Mouse (Mus musculus) neural tube, embryonic 14.5 days (tissue): ENCODE measurements around the gene Mlx. TPM values are rescaled to one million over a fixed set of nuclear protein-coding genes. Genes with fewer than 3 reads are reported as not detected.

Source experiments
- ATAC-seq: fragments of 200-750 bp; cut with Nextera tagmentation; 2 replicates; pipeline ENCODE4 v1.8.0; 2017; ENCODE audit warnings: low read depth, mild to moderate bottlenecking, moderate TSS enrichment, moderate library complexity
- H3K27ac ChIP-seq: fragments of 300-500 bp; sonication (generic); 2 replicates; pipeline ENCODE4 v1.5.1; 2014; ENCODE audit warnings: low read depth, mild to moderate bottlenecking, control low read depth, low read length, moderate library complexity, mixed read lengths
- H3K27me3 ChIP-seq: fragments of 300-500 bp; sonication (generic); 2 replicates; pipeline ENCODE4 v1.6.1; 2014; ENCODE audit warnings: low read length; ENCODE audit not compliant: control insufficient read depth, insufficient read depth
- H3K36me3 ChIP-seq: fragments of 300-500 bp; sonication (generic); 2 replicates; pipeline ENCODE4 v1.6.1; 2014; ENCODE audit warnings: low read length, mixed read lengths; ENCODE audit not compliant: control insufficient read depth, insufficient read depth
- H3K4me1 ChIP-seq: fragments of 300-500 bp; sonication (generic); 2 replicates; pipeline ENCODE4 v1.6.1; 2014; ENCODE audit warnings: low read length; ENCODE audit not compliant: control insufficient read depth, insufficient read depth
- H3K4me2 ChIP-seq: fragments of 300-500 bp; sonication (generic); 2 replicates; pipeline ENCODE4 v1.6.1; 2014; ENCODE audit warnings: mild to moderate bottlenecking, low read depth, low read length, control low read depth
- H3K4me3 ChIP-seq: fragments of 300-500 bp; sonication (generic); 2 replicates; pipeline ENCODE4 v1.5.1; 2014; ENCODE audit warnings: low read depth, low read length, control low read depth, mixed read lengths
- H3K9ac ChIP-seq: fragments of 300-500 bp; sonication (generic); replicated peaks from 2 replicates; pipeline ENCODE4 v1.6.1; 2014; ENCODE audit warnings: low read depth, mild to moderate bottlenecking, control low read depth, low read length, mixed read lengths
- H3K9me3 ChIP-seq: fragments of 300-500 bp; sonication (generic); 2 replicates; pipeline ENCODE4 v1.6.1; 2016; ENCODE audit warnings: low read length; ENCODE audit not compliant: control insufficient read depth
- WGBS: fragments of 180-500 bp; shearing (Covaris S2); extraction: QIAGEN DNeasy Blood & Tissue Kit; methylation state at CpG from one replicate; pipeline ENCODE4 v1.1.7; 2014; 5-methylcytosine and 5-hydroxymethylcytosine counted together
- polyA plus RNA-seq: library from polyadenylated mRNA; unstranded; fragments of >200 nt; fragmentation: Nextera tagmentation; extraction: Ambion mirVana; gene quantifications from 2 replicates; pipeline ENCODE4 v1.2.1, GENCODE M21; 2014

Mlx gene
- polyA plus RNA-seq, 1 experiment from 2014 or later: 95.7 TPM

DNA sequence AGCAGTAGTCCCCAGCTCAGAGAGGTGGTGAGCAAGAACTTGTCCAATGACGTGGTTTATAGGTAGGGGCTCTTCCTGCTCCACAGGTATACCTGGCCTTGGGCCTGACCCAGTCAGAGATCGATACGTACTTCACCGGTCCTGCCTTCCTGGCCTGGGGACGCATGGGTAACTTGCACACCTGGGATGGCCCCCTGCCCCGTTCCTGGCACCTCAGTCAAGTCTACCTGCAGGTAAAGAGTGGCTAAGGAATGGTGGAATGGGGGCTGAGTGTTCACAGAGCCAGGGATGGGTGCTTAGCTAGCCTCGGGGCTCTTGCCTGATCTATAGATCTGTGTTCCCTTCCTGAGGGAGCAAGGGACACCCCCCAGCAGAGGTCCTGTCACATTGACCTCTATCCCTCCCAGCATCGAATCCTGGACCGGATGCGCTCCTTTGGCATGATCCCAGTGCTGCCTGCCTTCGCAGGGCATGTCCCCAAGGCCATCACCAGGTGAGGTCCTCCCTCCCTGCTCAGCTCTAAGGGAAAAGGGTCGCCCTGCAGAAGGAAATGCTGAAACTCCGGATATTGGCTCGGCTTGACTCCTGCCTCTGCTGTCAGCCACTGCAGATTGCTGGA, 15.2 kb upstream of the Mlx start:
- no peak overlapping the region for H3K27ac ChIP-seq
- 71% methylated on average over 14 of the region's 14 CpGs for WGBS
- no peaks in the 10 kb centered on the region for H3K36me3 ChIP-seq
- H3K4me3 ChIP-seq: no peak overlapping the region
- ATAC-seq: no peak
- H3K9ac ChIP-seq: no peak overlapping the region
- peaks cover 13% of the 10 kb centered on the region for H3K4me1 ChIP-seq
- H3K9me3 ChIP-seq: no peaks in the 10 kb centered on the region
- H3K4me2 ChIP-seq: no peak overlapping the region
- H3K27me3 ChIP-seq: peaks cover 2% of the 10 kb centered on the region

- Histone ChIP-seq H3K27ac (no peak within 1 kb of the TSS), H3K4me3 (no peak within 1 kb of the TSS), H3K9me3 (no peaks in the 10 kb centered on the region), H3K9ac (no peak within 1 kb of the TSS), H3K36me3 (no peaks in the 10 kb centered on the region), H3K4me2 (no peak within 1 kb of the TSS), H3K27me3 (peaks cover 32% of the 10 kb centered on the region), H3K4me1 (peaks cover 6% of the 10 kb centered on the region; the same call in 1 of the 2 replicates)
- 77% methylated on average over 9 of the region's 9 CpGs for WGBS
- ATAC-seq: no peak
These were observed 9.0 kb upstream of the Mlx start, which contains the start of gene Hsd17b1 for GRCm38 (mm10) chr11:101078121-101078520. Gene Hsd17b1, plus strand, starts transcription at chr11:101078411.

- H3K4me2 ChIP-seq: no peak overlapping the region
- H3K27ac ChIP-seq: no peak overlapping the region
- no peaks in the 10 kb centered on the region for H3K9me3 ChIP-seq
- H3K4me1 ChIP-seq: peaks cover 11% of the 10 kb centered on the region; the same call in 1 of the 2 replicates
- 0 out of 2 replicates have a peak, but pooled peaks cover 3% of the 10 kb centered on the region for H3K36me3 ChIP-seq
- no peak overlapping the region for H3K9ac ChIP-seq
- ATAC-seq: no peak
- H3K27me3 ChIP-seq: peaks cover 32% of the 10 kb centered on the region
- WGBS: 3% methylated on average over 26 of the region's 27 CpGs
- H3K4me3 ChIP-seq: no peak overlapping the region
These were observed 7.3 kb upstream of the Mlx start for GRCm38 (mm10) chr11:101079746-101080145.

DNA sequence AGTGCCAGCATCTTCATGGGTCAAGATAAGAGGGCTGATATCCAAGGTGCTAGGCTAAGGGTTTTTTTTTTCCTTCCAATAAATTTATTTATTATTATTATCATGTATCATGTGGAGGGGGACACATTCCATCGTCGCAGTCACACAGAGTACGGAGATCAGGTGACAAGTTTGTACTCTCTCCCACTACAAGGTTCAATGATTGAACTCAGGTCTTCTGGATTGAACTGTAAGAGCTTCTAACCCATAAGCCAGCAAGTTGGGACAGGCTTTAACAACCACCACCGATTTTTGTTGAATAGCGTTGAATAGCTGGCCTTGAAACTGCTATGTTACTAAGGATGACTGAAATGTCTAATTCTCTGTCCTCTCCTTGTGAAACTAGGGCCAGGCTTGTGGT, 6.7 kb upstream of the Mlx start:
- WGBS: 65% methylated on average over 5 of the region's 5 CpGs
- ATAC-seq: no peak

GRCm38 (mm10) chr11:101081659-101082058, 5.4 kb upstream of the Mlx start:
- H3K27ac ChIP-seq: peak overlapping the region; percentile 86
- WGBS: 4% methylated on average over 10 of the region's 10 CpGs
- peaks cover 19% of the 10 kb centered on the region; the same call in 1 of the 2 replicates for H3K4me1 ChIP-seq
- peak overlapping the region; percentile 100 for H3K4me2 ChIP-seq
- H3K27me3 ChIP-seq: peaks cover 32% of the 10 kb centered on the region
- H3K4me3 ChIP-seq: peak overlapping the region; percentile 78
- H3K9ac ChIP-seq: peak overlapping the region; percentile 43; the same call in 1 of the 2 replicates
- ATAC-seq: no peak
- no peaks in the 10 kb centered on the region for H3K9me3 ChIP-seq
- H3K36me3 ChIP-seq: 0 out of 2 replicates have a peak, but pooled peaks cover 4% of the 10 kb centered on the region

More for the DNA sequence above, 6.7 kb upstream of the Mlx start:
- Histone ChIP-seq H3K4me3 (no peak overlapping the region), H3K9me3 (no peaks in the 10 kb centered on the region), H3K4me1 (peaks cover 11% of the 10 kb centered on the region; the same call in 1 of the 2 replicates), H3K4me2 (no peak overlapping the region), H3K27me3 (peaks cover 32% of the 10 kb centered on the region), H3K36me3 (0 out of 2 replicates have a peak, but pooled peaks cover 4% of the 10 kb centered on the region), H3K9ac (no peak overlapping the region), H3K27ac (no peak overlapping the region)

DNA sequence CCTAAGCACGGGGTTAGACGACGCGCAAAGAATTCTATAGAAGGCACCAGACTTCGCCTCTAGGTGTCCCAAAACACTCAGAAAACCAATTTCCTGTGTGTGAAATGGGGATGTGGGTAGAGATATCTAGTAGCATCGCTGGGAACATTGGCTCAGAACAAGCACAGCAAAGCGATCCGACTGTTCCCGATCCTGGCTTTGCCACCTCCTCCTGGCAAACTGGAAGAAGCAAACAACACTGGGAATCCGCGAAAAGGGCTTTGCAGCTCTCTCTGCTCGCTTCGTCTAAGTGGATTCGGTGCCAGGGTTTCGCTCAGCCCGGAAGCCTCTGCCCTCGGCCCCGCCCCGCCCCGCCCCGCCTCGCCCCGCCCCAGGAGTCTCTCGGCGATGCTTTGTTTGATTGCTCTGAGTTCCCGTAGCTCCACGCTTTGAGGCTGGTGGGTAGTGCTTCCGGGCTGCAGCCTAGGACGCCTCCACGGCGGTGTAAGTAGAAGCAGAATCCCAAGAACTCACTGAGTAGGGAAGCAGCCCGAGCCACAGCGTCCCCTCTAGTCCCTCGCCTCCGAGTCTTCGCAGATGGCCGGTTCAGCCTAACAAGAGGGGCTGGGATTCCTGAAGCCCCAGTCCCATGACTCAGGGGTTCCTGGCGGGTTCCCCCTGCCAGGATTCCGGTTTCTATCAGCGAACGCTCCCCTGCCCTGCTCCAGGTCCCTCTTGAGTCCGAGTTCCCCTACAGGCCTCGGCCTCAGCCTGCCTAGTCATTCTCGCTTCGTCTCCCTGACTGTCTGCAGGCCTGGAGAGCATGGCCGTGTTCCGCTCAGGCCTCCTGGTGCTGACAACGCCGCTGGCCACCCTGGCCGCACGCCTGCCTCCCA, 4.6 kb upstream of the Mlx start, which contains the start of gene Coasy:
Gene Coasy (plus strand): TSS at position 358 of the 875 bp plus-strand sequence.
- 0 out of 2 replicates have a peak, but pooled peaks cover 4% of the 10 kb centered on the region for H3K36me3 ChIP-seq
- WGBS: under 1% methylated on average over 50 of the region's 51 CpGs
- H3K4me1 ChIP-seq: peaks cover 20% of the 10 kb centered on the region
- no peaks in the 10 kb centered on the region for H3K9me3 ChIP-seq
- H3K27me3 ChIP-seq: peaks cover 25% of the 10 kb centered on the region
- H3K9ac ChIP-seq: peak within 1 kb of the TSS; percentile 85
- peak within 1 kb of the TSS; percentile 100 for H3K4me2 ChIP-seq
- H3K27ac ChIP-seq: peak within 1 kb of the TSS; percentile 86
- ATAC-seq: peak; percentile 90
- H3K4me3 ChIP-seq: peak within 1 kb of the TSS; percentile 78

DNA sequence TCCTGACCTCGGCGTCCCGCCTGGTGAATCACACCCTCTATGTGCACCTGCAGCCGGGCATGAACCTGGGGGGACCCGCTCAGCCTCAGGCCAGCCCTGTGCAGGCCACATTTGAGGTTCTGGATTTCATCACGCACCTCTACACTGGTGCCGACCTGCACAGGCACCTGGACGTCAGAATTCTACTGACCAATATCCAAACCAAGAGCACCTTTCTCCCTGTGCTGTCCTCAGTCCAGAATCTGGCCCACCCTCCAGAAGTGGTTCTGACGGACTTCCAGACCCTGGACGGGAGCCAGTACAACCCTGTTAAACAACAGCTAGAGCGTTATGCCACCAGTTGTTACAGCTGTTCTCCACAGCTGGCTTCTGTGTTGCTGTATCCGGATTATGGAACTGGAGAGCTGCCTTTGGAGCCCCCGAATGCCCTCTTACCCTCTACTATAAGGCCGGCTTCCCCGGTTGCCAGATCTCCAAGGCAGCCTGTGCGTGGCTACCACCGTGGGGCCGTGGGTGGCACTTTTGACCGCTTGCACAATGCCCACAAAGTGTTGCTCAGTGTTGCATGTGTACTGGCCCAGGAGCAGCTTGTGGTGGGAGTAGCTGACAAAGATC, 3.9 kb upstream of the Mlx start:
- no peak for ATAC-seq
- 32% methylated on average over 19 of the region's 19 CpGs for WGBS
- peak overlapping the region; percentile 100 for H3K4me2 ChIP-seq
- peaks cover 27% of the 10 kb centered on the region for H3K4me1 ChIP-seq
- peak overlapping the region; percentile 78 for H3K4me3 ChIP-seq
- no peaks in the 10 kb centered on the region for H3K9me3 ChIP-seq
- H3K27me3 ChIP-seq: peaks cover 18% of the 10 kb centered on the region
- peak overlapping the region; percentile 86 for H3K27ac ChIP-seq
- H3K9ac ChIP-seq: peak overlapping the region; percentile 85
- 0 out of 2 replicates have a peak, but pooled peaks cover 4% of the 10 kb centered on the region for H3K36me3 ChIP-seq

DNA sequence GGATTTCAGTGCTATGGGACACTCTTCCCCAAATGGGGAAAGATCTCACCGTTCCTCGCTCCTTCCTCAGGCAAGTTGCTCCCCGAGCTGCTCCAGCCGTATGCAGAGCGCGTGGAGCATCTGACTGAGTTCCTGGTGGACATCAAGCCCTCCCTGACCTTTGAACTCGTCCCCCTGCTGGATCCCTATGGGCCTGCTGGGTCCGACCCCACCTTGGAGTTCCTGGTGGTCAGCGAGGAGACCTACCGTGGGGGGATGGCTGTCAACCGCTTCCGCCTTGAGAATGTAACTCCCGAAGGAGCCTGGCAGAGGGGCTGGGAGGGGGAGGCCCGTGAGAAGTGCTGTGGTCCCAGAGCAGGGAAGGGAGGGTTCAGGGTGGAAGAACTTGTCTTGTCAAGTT, 2.8 kb upstream of the Mlx start:
- peaks cover 7% of the 10 kb centered on the region for H3K27me3 ChIP-seq
- no peak overlapping the region for H3K27ac ChIP-seq
- H3K4me3 ChIP-seq: no peak overlapping the region
- no peak for ATAC-seq
- no peaks in the 10 kb centered on the region for H3K9me3 ChIP-seq
- H3K9ac ChIP-seq: no peak overlapping the region
- peaks cover 7% of the 10 kb centered on the region for H3K36me3 ChIP-seq
- 86% methylated on average over 14 of the region's 14 CpGs for WGBS
- H3K4me2 ChIP-seq: no peak overlapping the region
- H3K4me1 ChIP-seq: peaks cover 30% of the 10 kb centered on the region
